Mouse (Mus musculus) right cerebral cortex, postnatal 36 days (tissue): ENCODE measurements around the gene Dffa.
"Not testable (repeated sequence)": the region's sequence is repeated elsewhere in the genome, so short reads cannot be mapped to it uniquely, and the experiment has no call there.

ENCODE experiments used
- DNase-seq, 2 experiments: peaks; one replicate each; pipeline ENCODE4 v3.0.0; 2022; ENCODE audit warnings: low spot score in 2 of 2, mixed read lengths in 1 of 2

Dffa gene

GRCm38 (mm10) chr4:149098571-149098970, 5.4 kb upstream of the Dffa start:
- DNase-seq: no peak

- peak; percentile 90 to 91 for DNase-seq
Measured at GRCm38 (mm10) chr4:149099369-149100017, 4.5 kb upstream of the Dffa start, which contains the start of gene Pex14. Gene Pex14, minus strand, starts transcription at chr4:149099876.

- not testable (repeated sequence) for DNase-seq
Measured at GRCm38 (mm10) chr4:149100449-149100848, 3.5 kb upstream of the Dffa start.

- DNase-seq: no peak
Measured at GRCm38 (mm10) chr4:149101456-149101855, 2.5 kb upstream of the Dffa start.

- not testable (repeated sequence) for DNase-seq
Measured at GRCm38 (mm10) chr4:149119978-149120562, 16.1 kb downstream of the Dffa start.

GRCm38 (mm10) chr4:149123432-149123831, 19.5 kb downstream of the Dffa start:
- no peak for DNase-seq

- DNase-seq: no peak
Measured at GRCm38 (mm10) chr4:149125341-149126114, 21.6 kb downstream of the Dffa start.

GRCm38 (mm10) chr4:149126115-149126509, 22.2 kb downstream of the Dffa start:
- DNase-seq: no peak

- no peak for DNase-seq
Measured at GRCm38 (mm10) chr4:149126663-149127062, 22.7 kb downstream of the Dffa start, which contains the start of gene Cort. Gene Cort, minus strand, starts transcription at chr4:149126763.

GRCm38 (mm10) chr4:149128467-149128866, 24.5 kb downstream of the Dffa start:
- DNase-seq: peak in 1 of 2 experiments; percentile 30

GRCm38 (mm10) chr4:149131021-149131752, 27.2 kb downstream of the Dffa start:
- no peak for DNase-seq

- DNase-seq: no peak
Measured at GRCm38 (mm10) chr4:149131789-149132565, 28.0 kb downstream of the Dffa start.

- DNase-seq: no peak
Measured at GRCm38 (mm10) chr4:149133395-149133794, 29.4 kb downstream of the Dffa start.

GRCm38 (mm10) chr4:149136116-149136850, 32.3 kb downstream of the Dffa start:
- DNase-seq: no peak

- DNase-seq: peak; percentile 80 to 82
Measured at GRCm38 (mm10) chr4:149136982-149137770, 33.2 kb downstream of the Dffa start, which contains the start of gene Cenps. Gene Cenps, minus strand, starts transcription at chr4:149137629.

GRCm38 (mm10) chr4:149138515-149138914, 34.6 kb downstream of the Dffa start:
- no peak for DNase-seq

GRCm38 (mm10) chr4:149143594-149143993, 39.6 kb downstream of the Dffa start:
- no peak for DNase-seq

GRCm38 (mm10) chr4:149144459-149144858, 40.5 kb downstream of the Dffa start:
- DNase-seq: peak; percentile 53 to 66

GRCm38 (mm10) chr4:149145151-149145550, 41.2 kb downstream of the Dffa start:
- no peak for DNase-seq
